Mouse (Mus musculus): ENCODE data around the gene Glrp1. TPM values are rescaled to one million over a fixed set of nuclear protein-coding genes. Genes with fewer than 3 reads are reported as not detected.

Glrp1 gene
- polyA plus RNA-seq, 1 experiment from 2014 or later, result not detected

GRCm38 (mm10) chr1:88525622-88526021 lies 15.8 kb upstream of the Glrp1 start:
- no peak for ATAC-seq (replicated peaks; ENCODE audit: low FRiP score)
- H3K27ac ChIP-seq, result no peak overlapping the region
- WGBS, result 65% methylated on average over 3 of the region's 3 CpGs

GRCm38 (mm10) chr1:88521170-88521747 lies 11.4 kb upstream of the Glrp1 start:
- H3K36me3 ChIP-seq, result no peaks in the 10 kb centered on the region
- no peak overlapping the region for H3K4me2 ChIP-seq
- 88% methylated on average over 11 of the region's 11 CpGs for WGBS
- peaks cover 2% of the 10 kb centered on the region; the same call in 1 of the 2 replicates for H3K4me1 ChIP-seq
- no peak overlapping the region for H3K9ac ChIP-seq
- no peak for ATAC-seq (replicated peaks; ENCODE audit: low FRiP score)
- no peak overlapping the region for H3K4me3 ChIP-seq (replicated peaks)
- H3K27me3 ChIP-seq, result no peaks in the 10 kb centered on the region
- H3K9me3 ChIP-seq (replicated peaks), result no peaks in the 10 kb centered on the region
- no peak overlapping the region for H3K27ac ChIP-seq

More at GRCm38 (mm10) chr1:88525622-88526021, 15.8 kb upstream of the Glrp1 start:
- Histone ChIP-seq H3K4me3 (replicated peaks) (no peak overlapping the region), H3K4me2 (no peak overlapping the region), H3K9ac (no peak overlapping the region), H3K27me3 (no peaks in the 10 kb centered on the region), H3K4me1 (0 out of 2 replicates have a peak, but pooled peaks cover 2% of the 10 kb centered on the region), H3K9me3 (replicated peaks) (no peaks in the 10 kb centered on the region), H3K36me3 (no peaks in the 10 kb centered on the region)

DNA sequence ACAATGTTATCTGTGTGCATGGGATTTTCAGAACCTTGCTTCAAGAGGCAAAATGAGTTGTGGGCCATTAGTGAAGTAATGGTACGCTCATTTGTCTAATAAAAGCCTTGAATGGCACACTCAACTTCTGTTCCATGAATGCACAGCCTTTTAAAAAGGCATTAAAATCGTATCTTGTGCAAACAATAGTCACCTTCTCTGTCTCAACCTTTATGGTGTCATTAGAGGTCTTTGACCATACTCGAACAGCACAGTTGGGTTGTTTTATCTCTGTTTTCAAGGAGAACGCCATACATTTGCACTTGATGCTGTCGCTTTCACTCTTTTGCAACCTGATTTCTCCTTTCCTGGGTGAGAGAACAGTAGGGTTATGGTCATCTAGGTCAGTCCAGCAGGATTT lies 3.7 kb upstream of the Glrp1 start:
- Histone ChIP-seq H3K27me3 (no peaks in the 10 kb centered on the region), H3K4me2 (no peak overlapping the region), H3K9ac (no peak overlapping the region), H3K4me1 (no peaks in the 10 kb centered on the region; the same call in 1 of the 2 replicates), H3K27ac (no peak overlapping the region), H3K9me3 (replicated peaks) (no peaks in the 10 kb centered on the region), H3K36me3 (no peaks in the 10 kb centered on the region), H3K4me3 (replicated peaks) (no peak overlapping the region)
- WGBS, result 60% methylated on average over 5 of the region's 5 CpGs
- no peak for ATAC-seq (replicated peaks; ENCODE audit: low FRiP score)

GRCm38 (mm10) chr1:88507886-88508285 lies 2.0 kb downstream of the Glrp1 start:
- 62% methylated on average over 8 of the region's 8 CpGs for WGBS
- no peaks in the 10 kb centered on the region for H3K9me3 ChIP-seq (replicated peaks)
- H3K4me1 ChIP-seq, result peaks cover 38% of the 10 kb centered on the region
- ATAC-seq (replicated peaks; ENCODE audit: low FRiP score), result no peak
- no peaks in the 10 kb centered on the region for H3K36me3 ChIP-seq
- H3K4me3 ChIP-seq (replicated peaks), result no peak overlapping the region
- no peak overlapping the region for H3K4me2 ChIP-seq
- H3K9ac ChIP-seq, result no peak overlapping the region
- peak overlapping the region; percentile 54; the same call in 1 of the 2 replicates for H3K27ac ChIP-seq
- no peaks in the 10 kb centered on the region for H3K27me3 ChIP-seq

GRCm38 (mm10) chr1:88507214-88507613 lies 2.7 kb downstream of the Glrp1 start:
- Histone ChIP-seq H3K27me3 (no peaks in the 10 kb centered on the region), H3K9me3 (replicated peaks) (no peaks in the 10 kb centered on the region), H3K4me1 (peaks cover 38% of the 10 kb centered on the region), H3K36me3 (no peaks in the 10 kb centered on the region), H3K4me2 (no peak overlapping the region), H3K27ac (peak overlapping the region; percentile 54; the same call in 1 of the 2 replicates), H3K9ac (no peak overlapping the region), H3K4me3 (replicated peaks) (no peak overlapping the region)
- 72% methylated on average over 5 of the region's 5 CpGs for WGBS
- peak; percentile 61; the same call in 1 of the 2 replicates for ATAC-seq (replicated peaks; ENCODE audit: low FRiP score)

GRCm38 (mm10) chr1:88506412-88506811 lies 3.5 kb downstream of the Glrp1 start:
- H3K36me3 ChIP-seq, result no peaks in the 10 kb centered on the region
- H3K27me3 ChIP-seq, result no peaks in the 10 kb centered on the region
- WGBS, result 62% methylated on average over 5 of the region's 5 CpGs
- no peak overlapping the region for H3K4me2 ChIP-seq
- H3K4me3 ChIP-seq (replicated peaks), result no peak overlapping the region
- H3K27ac ChIP-seq, result no peak overlapping the region
- H3K4me1 ChIP-seq, result peaks cover 38% of the 10 kb centered on the region
- H3K9me3 ChIP-seq (replicated peaks), result no peaks in the 10 kb centered on the region
- ATAC-seq (replicated peaks; ENCODE audit: low FRiP score), result no peak
- no peak overlapping the region for H3K9ac ChIP-seq

DNA sequence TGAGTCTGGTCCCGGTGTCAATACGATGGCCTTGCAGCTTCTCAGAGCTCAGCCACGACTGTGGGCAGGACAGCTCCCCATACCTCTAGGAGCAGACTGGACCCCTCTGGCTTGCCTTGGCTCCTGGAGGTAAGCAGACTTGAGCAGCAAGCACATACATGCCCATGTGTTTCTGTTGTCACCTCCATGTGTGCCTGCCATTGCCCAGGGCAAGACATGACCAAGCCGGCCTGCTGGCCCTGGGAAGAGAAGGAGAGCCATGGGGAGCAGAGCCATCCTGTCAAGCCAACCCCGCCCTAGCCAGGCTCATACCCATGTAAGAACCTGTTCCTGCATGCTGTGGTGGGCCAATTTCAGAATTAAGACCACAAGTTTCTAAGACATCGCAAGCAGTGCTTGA lies 4.2 kb downstream of the Glrp1 start:
- 75% methylated on average over 6 of the region's 6 CpGs for WGBS
- H3K9ac ChIP-seq, result no peak overlapping the region
- H3K4me2 ChIP-seq, result no peak overlapping the region
- ATAC-seq (replicated peaks; ENCODE audit: low FRiP score), result no peak
- no peaks in the 10 kb centered on the region for H3K27me3 ChIP-seq
- H3K27ac ChIP-seq, result peak overlapping the region; percentile 32; the same call in 1 of the 2 replicates
- no peaks in the 10 kb centered on the region for H3K36me3 ChIP-seq
- no peak overlapping the region for H3K4me3 ChIP-seq (replicated peaks)
- H3K9me3 ChIP-seq (replicated peaks), result no peaks in the 10 kb centered on the region
- H3K4me1 ChIP-seq, result peaks cover 38% of the 10 kb centered on the region

- H3K27ac ChIP-seq, result no peak overlapping the region
- no peaks in the 10 kb centered on the region for H3K36me3 ChIP-seq
- H3K27me3 ChIP-seq, result no peaks in the 10 kb centered on the region
- no peaks in the 10 kb centered on the region for H3K9me3 ChIP-seq (replicated peaks)
- peaks cover 38% of the 10 kb centered on the region for H3K4me1 ChIP-seq
- no peak overlapping the region for H3K4me2 ChIP-seq
- ATAC-seq (replicated peaks; ENCODE audit: low FRiP score), result no peak
- WGBS, result 15% methylated on average over 7 of the region's 7 CpGs
- H3K9ac ChIP-seq, result no peak overlapping the region
- no peak overlapping the region for H3K4me3 ChIP-seq (replicated peaks)
Measured at GRCm38 (mm10) chr1:88504531-88504945, 5.3 kb downstream of the Glrp1 start.

DNA sequence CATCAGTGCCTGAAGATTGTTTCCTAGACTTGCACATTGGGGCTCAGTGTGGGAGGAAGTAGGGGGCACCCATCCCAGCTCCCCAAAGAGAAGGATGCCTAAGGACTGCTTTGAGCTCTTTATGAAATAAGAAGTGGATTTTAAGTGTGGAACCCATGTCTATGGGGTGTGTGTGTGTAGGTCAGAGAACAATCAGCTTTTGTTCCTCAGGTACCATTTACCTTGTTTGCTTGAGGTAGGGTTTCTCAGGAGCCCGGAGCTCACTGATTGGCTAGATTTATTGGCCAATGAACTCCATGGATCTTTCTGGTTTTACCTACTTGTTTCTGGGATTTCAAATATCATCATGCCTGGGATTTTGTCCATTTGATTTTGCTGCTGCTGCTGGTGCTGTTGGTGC lies 7.0 kb downstream of the Glrp1 start:
- Histone ChIP-seq H3K4me1 (peaks cover 33% of the 10 kb centered on the region), H3K9ac (no peak overlapping the region), H3K4me2 (no peak overlapping the region), H3K36me3 (no peaks in the 10 kb centered on the region), H3K4me3 (replicated peaks) (no peak overlapping the region), H3K27ac (no peak overlapping the region), H3K9me3 (replicated peaks) (no peaks in the 10 kb centered on the region), H3K27me3 (no peaks in the 10 kb centered on the region)
- WGBS, result 90% methylated on average over 1 of the region's 1 CpGs
- ATAC-seq (replicated peaks; ENCODE audit: low FRiP score), result no peak

DNA sequence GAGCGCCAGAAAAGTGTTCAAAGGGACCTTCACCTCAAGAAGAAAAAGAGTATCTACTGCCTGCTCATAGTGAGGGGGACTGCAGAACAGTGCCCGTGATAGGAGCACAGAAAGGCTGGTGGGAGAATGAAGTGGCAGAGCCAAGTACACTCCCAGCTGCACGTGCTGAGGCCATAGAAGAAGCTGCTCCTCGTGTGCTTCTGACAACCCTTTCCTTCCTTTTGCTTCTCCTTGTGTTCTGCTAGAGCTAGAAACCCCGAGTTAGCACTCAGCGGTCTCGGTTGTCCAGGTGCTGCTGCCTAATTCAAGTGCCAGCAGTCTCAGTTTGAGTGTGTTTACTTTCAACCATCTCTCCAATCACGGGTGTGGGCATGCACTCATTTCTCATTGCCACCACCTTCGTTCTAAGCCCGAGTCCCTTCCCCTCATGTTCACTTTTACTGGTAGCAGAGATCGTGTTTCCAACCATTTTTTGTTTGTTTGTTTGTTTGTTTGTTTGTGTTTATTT lies 10.6 kb downstream of the Glrp1 start:
- H3K4me2 ChIP-seq, result no peak overlapping the region
- H3K36me3 ChIP-seq, result no peaks in the 10 kb centered on the region
- no peaks in the 10 kb centered on the region for H3K27me3 ChIP-seq
- H3K4me1 ChIP-seq, result peaks cover under 1% of the 10 kb centered on the region; the same call in 1 of the 2 replicates
- ATAC-seq (replicated peaks; ENCODE audit: low FRiP score), result no peak
- H3K4me3 ChIP-seq (replicated peaks), result no peak overlapping the region
- H3K9me3 ChIP-seq (replicated peaks), result no peaks in the 10 kb centered on the region
- H3K9ac ChIP-seq, result no peak overlapping the region
- WGBS, result 82% methylated on average over 11 of the region's 11 CpGs
- no peak overlapping the region for H3K27ac ChIP-seq

DNA sequence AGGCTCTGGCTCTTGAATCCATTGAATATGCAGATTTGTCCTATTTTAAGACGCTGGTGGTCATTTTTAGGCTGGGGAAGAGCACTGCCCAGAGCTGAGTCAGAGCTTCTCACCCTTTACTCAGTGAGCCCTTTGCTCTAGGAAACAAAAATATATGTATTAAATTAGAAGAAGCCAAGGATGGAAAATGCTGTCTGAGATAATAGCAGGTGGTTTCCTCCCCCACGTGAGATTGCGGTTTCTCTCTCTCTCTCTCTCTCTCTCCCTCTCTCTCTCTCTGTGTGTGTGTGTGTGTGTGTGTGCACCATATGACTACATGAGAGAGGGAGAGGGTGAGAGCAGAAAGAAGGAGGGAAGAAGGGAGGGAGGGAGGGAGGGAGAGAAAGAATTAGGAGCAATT lies 12.5 kb downstream of the Glrp1 start:
- Histone ChIP-seq H3K9ac (no peak overlapping the region), H3K36me3 (no peaks in the 10 kb centered on the region), H3K9me3 (replicated peaks) (no peaks in the 10 kb centered on the region), H3K4me2 (no peak overlapping the region), H3K4me3 (replicated peaks) (no peak overlapping the region), H3K4me1 (no peaks in the 10 kb centered on the region), H3K27me3 (no peaks in the 10 kb centered on the region), H3K27ac (no peak overlapping the region)
- WGBS, result 79% methylated on average over 3 of the region's 3 CpGs
- ATAC-seq (replicated peaks; ENCODE audit: low FRiP score), result no peak

GRCm38 (mm10) chr1:88492415-88492814 lies 17.5 kb downstream of the Glrp1 start:
- H3K9ac ChIP-seq, result no peak overlapping the region
- H3K4me2 ChIP-seq, result no peak overlapping the region
- no peak for ATAC-seq (replicated peaks; ENCODE audit: low FRiP score)
- H3K9me3 ChIP-seq (replicated peaks), result no peaks in the 10 kb centered on the region
- no peak overlapping the region for H3K4me3 ChIP-seq (replicated peaks)
- H3K27ac ChIP-seq, result no peak overlapping the region
- 76% methylated on average over 3 of the region's 3 CpGs for WGBS
- H3K36me3 ChIP-seq, result no peaks in the 10 kb centered on the region
- peaks cover 18% of the 10 kb centered on the region for H3K4me1 ChIP-seq
- no peaks in the 10 kb centered on the region for H3K27me3 ChIP-seq
